In genomic region chr7:41394130-41394529, GRCm38 (mm10) we compare ENCODE assay signal across 12 mouse cellular contexts. TPM values are rescaled to one million over a fixed set of nuclear protein-coding genes. Genes with fewer than 3 reads are reported as not detected.
DNase-seq lines count a peak whose midpoint lies in the region; ATAC-seq and TF ChIP-seq lines count a peak whose summit lies in the region.
"Had no signal": no experiment of that assay in that cellular context is flagged by ENCODE, and none has a peak within 500 bp of the region (broad histone marks: within the 10 kb centered on the region; RNA-seq: fewer than 3 reads in every experiment).

No protein-coding gene starts in this region.

- WGBS in hindbrain, embryonic 15.5 days, result 68% methylated on average over 4 of the region's 4 CpGs
- WGBS in intestine, embryonic 15.5 days, result 77% methylated on average over 4 of the region's 4 CpGs

- H3K36me3 ChIP-seq in hindbrain, embryonic 15.5 days, result no peaks in the 10 kb centered on the region
- no peaks in the 10 kb centered on the region for H3K36me3 ChIP-seq in intestine, embryonic 15.5 days
- H3K36me3 ChIP-seq: limb, embryonic 15.5 days; stomach, embryonic 15.5 days had no signal

- H3K27ac ChIP-seq in layer of hippocampus, adult 2 months, result no peak overlapping the region
- no peak overlapping the region for H3K27ac ChIP-seq in hindbrain, embryonic 15.5 days (replicated peaks)
- no peak overlapping the region for H3K27ac ChIP-seq in intestine, embryonic 15.5 days

- TF ChIP-seq CTCF in layer of hippocampus, adult 2 months (conservative IDR thresholded peaks at IDR 0.05), result no peak

- intact Hi-C loops in heart, postnatal 10 days (cut with DNase I), result loop anchor here (5.0 kb wide), 1 partner anchor 103 kb away; the partner anchor contains the start of genes AW146154 and Gm20449

- H3K4me3 ChIP-seq in layer of hippocampus, adult 2 months, result peak overlapping the region; percentile 40; the same call in 1 of the 2 replicates
- peak overlapping the region; percentile 25; the same call in 1 of the 2 replicates for H3K4me3 ChIP-seq in hindbrain, embryonic 15.5 days
- H3K4me3 ChIP-seq in intestine, embryonic 15.5 days (replicated peaks), result no peak overlapping the region

- peak; percentile 7 for DNase-seq in CD4-positive, CD25-positive, alpha-beta regulatory T cell, adult 2 months (ENCODE audit: low read depth, low spot score)
- no peak for DNase-seq in layer of hippocampus, adult 2 months (ENCODE audit: low spot score in 2 of 2)
- no peak for DNase-seq in layer of hippocampus, adult 11-12 months (ENCODE audit: low spot score)
- peak; percentile 9 for DNase-seq in naive thymus-derived CD4-positive, alpha-beta T cell, adult 2 months (ENCODE audit: low read depth)
- no peak for DNase-seq in heart, postnatal 10 days
- DNase-seq: kidney, postnatal 25 days had no signal

- H3K4me2 ChIP-seq in hindbrain, embryonic 15.5 days, result peak overlapping the region; percentile 48
- no peak overlapping the region for H3K4me2 ChIP-seq in intestine, embryonic 15.5 days (replicated peaks)

- peaks cover 6% of the 10 kb centered on the region; the same call in 1 of the 2 replicates for H3K4me1 ChIP-seq in hindbrain, embryonic 15.5 days (replicated peaks)
- H3K4me1 ChIP-seq in intestine, embryonic 15.5 days (replicated peaks), result no peaks in the 10 kb centered on the region
- H3K4me1 ChIP-seq: stomach, embryonic 15.5 days had no signal

- no peaks in the 10 kb centered on the region for H3K9me3 ChIP-seq in hindbrain, embryonic 15.5 days
- no peaks in the 10 kb centered on the region for H3K9me3 ChIP-seq in intestine, embryonic 15.5 days
- H3K9me3 ChIP-seq: limb, embryonic 15.5 days; megakaryocyte, embryonic 14.5 days; stomach, embryonic 15.5 days had no signal

- H3K9ac ChIP-seq in hindbrain, embryonic 15.5 days, result no peak overlapping the region
- no peak overlapping the region for H3K9ac ChIP-seq in intestine, embryonic 15.5 days
- H3K9ac ChIP-seq: stomach, embryonic 15.5 days had no signal

- H3K27me3 ChIP-seq in hindbrain, embryonic 15.5 days, result no peaks in the 10 kb centered on the region
- no peaks in the 10 kb centered on the region for H3K27me3 ChIP-seq in intestine, embryonic 15.5 days (replicated peaks)
- H3K27me3 ChIP-seq: limb, embryonic 15.5 days; megakaryocyte, embryonic 14.5 days; stomach, embryonic 15.5 days had no signal

- ATAC-seq in CD4-positive, CD25-positive, alpha-beta regulatory T cell, adult 4 months, result no peak
- ATAC-seq in hindbrain, embryonic 15.5 days (ENCODE audit: low FRiP score, low read depth), result no peak
- no peak for ATAC-seq in intestine, embryonic 15.5 days

RNA-seq across cellular contexts. Expression of gene AI987944, which starts 1.0 kb away (rescaled TPM):
- 10 to 100 TPM; 35.9 to 49.3 TPM for polyA plus RNA-seq in CD4-positive, CD25-positive, alpha-beta regulatory T cell, adult 4 months (2017; shearing (Covaris generic))
- 10 to 100 TPM; 12.4 to 13.0 TPM for total RNA-seq in layer of hippocampus, adult 2 months (2021)
- 9.6 and 9.9 TPM in 2 replicates for polyA plus RNA-seq in hindbrain, embryonic 15.5 days (2015; fragmentation: Nextera tagmentation; extraction: Ambion mirVana)
- 10.6 and 12.1 TPM in 2 replicates for polyA plus RNA-seq in intestine, embryonic 15.5 days (2015; fragmentation: Nextera tagmentation; extraction: Ambion mirVana)
- total RNA-seq in heart, postnatal 10 days (2021), result 10 to 100 TPM; 10.2 to 12.4 TPM

RNA-seq across cellular contexts. Expression of gene Vmn2r57, which starts 54.4 kb away (rescaled TPM):
- polyA plus RNA-seq in CD4-positive, CD25-positive, alpha-beta regulatory T cell, adult 4 months (2017; shearing (Covaris generic)), result not detected
- total RNA-seq in layer of hippocampus, adult 2 months (2021), result under 1 TPM; 0.33 to 0.39 TPM
- 0.52 and 0.62 TPM in 2 replicates for polyA plus RNA-seq in hindbrain, embryonic 15.5 days (2015; fragmentation: Nextera tagmentation; extraction: Ambion mirVana)
- 0.18 and 0.24 TPM in 2 replicates for polyA plus RNA-seq in intestine, embryonic 15.5 days (2015; fragmentation: Nextera tagmentation; extraction: Ambion mirVana)
- total RNA-seq in heart, postnatal 10 days (2021), result under 1 TPM; 0.10 to 0.20 TPM

Comparison
In these comparisons a context has a peak if more than half of its experiments do, and no peak if none do; other contexts are left out.
1. DNase-seq: peak in CD4-positive, CD25-positive, alpha-beta regulatory T cell, adult 2 months (single experiment) and naive thymus-derived CD4-positive, alpha-beta T cell, adult 2 months (single experiment); none in layer of hippocampus, adult 2 months (0 of 2), layer of hippocampus, adult 11-12 months (single experiment) and heart, postnatal 10 days (0 of 2).